Mouse (Mus musculus): ENCODE data around the gene Cxcl10. TPM values are rescaled to one million over a fixed set of nuclear protein-coding genes. Genes with fewer than 3 reads are reported as not detected.

The Cxcl10 gene
- total RNA-seq (2017), result 3.2 and 6.3 TPM in 2 replicates

DNA sequence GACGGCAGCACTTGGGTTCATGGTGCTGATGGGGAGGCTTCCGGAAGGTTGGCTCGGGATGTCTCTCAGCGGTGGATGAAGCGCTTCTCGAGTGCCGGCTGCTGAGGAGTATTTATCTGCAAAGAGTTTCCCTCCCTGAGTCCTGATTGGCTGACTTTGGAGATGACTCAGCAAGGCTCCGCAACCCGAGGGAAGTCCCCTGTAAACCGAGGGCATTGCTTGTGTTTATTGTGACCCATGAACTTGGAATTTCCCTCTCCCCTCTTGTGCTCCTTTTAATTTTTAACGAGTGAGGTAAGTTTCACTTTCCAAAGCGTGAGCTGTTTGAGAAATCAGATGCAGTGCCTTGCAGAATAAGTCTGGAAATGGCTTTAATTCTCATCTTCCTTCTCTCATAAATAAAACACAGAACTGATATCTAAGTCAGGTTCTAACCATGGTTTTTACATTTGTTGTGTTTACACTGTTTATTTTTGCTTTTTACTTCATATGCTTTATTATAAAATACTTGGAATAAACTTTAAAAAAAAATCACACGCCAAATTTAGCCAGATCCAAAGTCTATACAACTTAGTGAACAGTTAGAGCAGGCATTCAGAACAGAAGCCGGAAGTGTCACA lies at the start of gene Cxcl10:
Cxcl10 (minus strand) TSS at position 96 of the 620 bp plus-strand sequence.
- peak; percentile 83 to 86 for ATAC-seq (replicated peaks in 1 of 2; ENCODE audit: insufficient read depth in 1 of 2, low FRiP score in 2 of 2, low TSS enrichment in 1 of 2, low read depth in 1 of 2, poor library complexity in 2 of 2, severe bottlenecking in 2 of 2)

GRCm38 (mm10) chr5:92398153-92398552 lies 49.5 kb upstream of the Cxcl10 start:
- ATAC-seq (replicated peaks in 1 of 2; ENCODE audit: insufficient read depth in 1 of 2, low FRiP score in 2 of 2, low TSS enrichment in 1 of 2, low read depth in 1 of 2, poor library complexity in 2 of 2, severe bottlenecking in 2 of 2), result peak; percentile 91 to 94

- no peak for ATAC-seq (replicated peaks in 1 of 2; ENCODE audit: insufficient read depth in 1 of 2, low FRiP score in 2 of 2, low TSS enrichment in 1 of 2, low read depth in 1 of 2, poor library complexity in 2 of 2, severe bottlenecking in 2 of 2)
Observed at GRCm38 (mm10) chr5:92396476-92396875, 47.8 kb upstream of the Cxcl10 start.

GRCm38 (mm10) chr5:92395764-92396163 lies 47.1 kb upstream of the Cxcl10 start:
- ATAC-seq (replicated peaks in 1 of 2; ENCODE audit: insufficient read depth in 1 of 2, low FRiP score in 2 of 2, low TSS enrichment in 1 of 2, low read depth in 1 of 2, poor library complexity in 2 of 2, severe bottlenecking in 2 of 2), result no peak

GRCm38 (mm10) chr5:92393863-92394262 lies 45.2 kb upstream of the Cxcl10 start:
- peak; percentile 27 to 37; a peak in 3 of 4 replicates for ATAC-seq (replicated peaks in 1 of 2; ENCODE audit: insufficient read depth in 1 of 2, low FRiP score in 2 of 2, low TSS enrichment in 1 of 2, low read depth in 1 of 2, poor library complexity in 2 of 2, severe bottlenecking in 2 of 2)

GRCm38 (mm10) chr5:92392542-92392941 lies 43.9 kb upstream of the Cxcl10 start:
- peak; percentile 25 to 39; a peak in 2 of 4 replicates for ATAC-seq (replicated peaks in 1 of 2; ENCODE audit: insufficient read depth in 1 of 2, low FRiP score in 2 of 2, low TSS enrichment in 1 of 2, low read depth in 1 of 2, poor library complexity in 2 of 2, severe bottlenecking in 2 of 2)

- no peak for ATAC-seq (replicated peaks in 1 of 2; ENCODE audit: insufficient read depth in 1 of 2, low FRiP score in 2 of 2, low TSS enrichment in 1 of 2, low read depth in 1 of 2, poor library complexity in 2 of 2, severe bottlenecking in 2 of 2)
Observed at GRCm38 (mm10) chr5:92390615-92391014, 41.9 kb upstream of the Cxcl10 start.

DNA sequence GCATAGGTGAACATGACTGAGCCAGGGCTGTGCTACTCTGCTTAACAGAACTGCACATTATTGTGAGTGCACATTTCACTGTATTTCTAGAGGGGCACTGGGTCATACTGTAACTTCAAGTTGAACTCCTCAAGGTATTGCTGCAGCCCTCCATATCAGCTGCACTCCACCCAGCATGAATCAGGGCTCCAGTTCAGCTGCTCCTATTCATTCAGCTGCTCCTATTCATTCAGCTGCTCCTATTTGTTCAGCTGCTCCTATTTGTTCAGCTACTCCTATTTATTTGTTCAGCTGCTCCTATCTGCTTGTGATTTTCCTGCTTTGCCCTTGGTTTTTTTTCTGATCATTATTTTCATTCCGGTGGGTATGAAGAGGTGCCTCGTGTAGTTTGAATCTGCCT lies 41.3 kb upstream of the Cxcl10 start:
- no peak for ATAC-seq (replicated peaks in 1 of 2; ENCODE audit: insufficient read depth in 1 of 2, low FRiP score in 2 of 2, low TSS enrichment in 1 of 2, low read depth in 1 of 2, poor library complexity in 2 of 2, severe bottlenecking in 2 of 2)

GRCm38 (mm10) chr5:92387433-92387832 lies 38.7 kb upstream of the Cxcl10 start:
- ATAC-seq (replicated peaks in 1 of 2; ENCODE audit: insufficient read depth in 1 of 2, low FRiP score in 2 of 2, low TSS enrichment in 1 of 2, low read depth in 1 of 2, poor library complexity in 2 of 2, severe bottlenecking in 2 of 2), result no peak

DNA sequence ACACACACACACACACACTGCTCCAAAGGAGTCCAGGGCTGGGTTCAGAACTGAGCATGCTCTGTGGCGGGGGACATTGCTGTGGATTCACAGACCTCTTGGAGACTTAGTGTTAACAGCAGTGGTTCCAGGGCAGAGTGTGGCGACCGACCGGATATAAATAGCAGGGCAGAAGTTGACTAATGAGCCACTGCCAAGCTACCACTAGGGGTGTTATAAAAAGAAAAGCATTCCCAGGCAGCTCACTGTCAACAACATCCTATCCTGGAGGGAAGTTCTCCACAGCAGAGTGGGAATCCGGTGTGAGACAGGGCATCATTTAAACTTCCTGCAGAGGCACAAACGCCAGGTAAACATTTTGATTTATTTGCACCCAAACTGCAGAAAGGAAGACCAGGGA lies 38.0 kb upstream of the Cxcl10 start:
- peak; percentile 62 to 70; a peak in 3 of 4 replicates for ATAC-seq (replicated peaks in 1 of 2; ENCODE audit: insufficient read depth in 1 of 2, low FRiP score in 2 of 2, low TSS enrichment in 1 of 2, low read depth in 1 of 2, poor library complexity in 2 of 2, severe bottlenecking in 2 of 2)

GRCm38 (mm10) chr5:92386102-92386501 lies 37.4 kb upstream of the Cxcl10 start:
- no peak for ATAC-seq (replicated peaks in 1 of 2; ENCODE audit: insufficient read depth in 1 of 2, low FRiP score in 2 of 2, low TSS enrichment in 1 of 2, low read depth in 1 of 2, poor library complexity in 2 of 2, severe bottlenecking in 2 of 2)

DNA sequence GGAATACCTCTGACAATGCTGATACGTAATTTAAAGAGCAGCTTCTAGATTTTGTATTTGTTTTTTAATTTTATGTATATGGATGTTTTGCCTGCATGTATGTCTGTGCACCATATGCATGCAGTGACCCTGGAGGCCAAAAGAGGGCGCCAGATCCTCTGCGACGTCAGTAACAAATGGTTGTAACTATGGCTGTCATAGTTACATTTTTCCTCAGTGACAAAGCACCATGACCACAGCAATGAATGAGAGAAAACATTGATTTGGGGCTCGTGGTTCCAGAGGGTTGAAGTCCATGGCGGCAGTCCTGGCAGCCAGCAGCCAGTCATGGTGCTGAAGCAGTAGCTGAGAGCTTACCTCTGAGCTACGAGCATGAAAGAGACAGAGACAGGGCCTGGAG lies 36.2 kb upstream of the Cxcl10 start:
- ATAC-seq (replicated peaks in 1 of 2; ENCODE audit: insufficient read depth in 1 of 2, low FRiP score in 2 of 2, low TSS enrichment in 1 of 2, low read depth in 1 of 2, poor library complexity in 2 of 2, severe bottlenecking in 2 of 2), result peak; percentile 28 to 51; a peak in 2 of 4 replicates

DNA sequence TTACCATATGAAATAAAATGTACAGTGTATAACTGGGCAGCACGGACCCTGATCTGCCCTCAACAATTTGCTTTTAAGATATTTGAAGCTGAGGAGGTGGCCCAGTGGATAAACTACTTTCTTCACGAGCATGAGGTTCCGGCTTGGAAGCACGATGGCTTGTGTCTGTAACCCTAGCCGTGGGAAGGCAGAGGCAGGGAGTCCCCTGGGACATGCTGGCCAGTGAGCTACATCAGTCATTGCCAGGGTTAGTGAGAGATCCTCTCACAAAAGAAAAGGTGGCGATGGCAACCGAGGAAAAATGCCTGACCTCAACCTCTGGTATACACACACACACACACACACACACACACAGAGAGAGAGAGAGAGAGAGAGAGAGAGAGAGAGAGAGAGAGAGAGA lies 35.1 kb upstream of the Cxcl10 start:
- no peak for ATAC-seq (replicated peaks in 1 of 2; ENCODE audit: insufficient read depth in 1 of 2, low FRiP score in 2 of 2, low TSS enrichment in 1 of 2, low read depth in 1 of 2, poor library complexity in 2 of 2, severe bottlenecking in 2 of 2)

DNA sequence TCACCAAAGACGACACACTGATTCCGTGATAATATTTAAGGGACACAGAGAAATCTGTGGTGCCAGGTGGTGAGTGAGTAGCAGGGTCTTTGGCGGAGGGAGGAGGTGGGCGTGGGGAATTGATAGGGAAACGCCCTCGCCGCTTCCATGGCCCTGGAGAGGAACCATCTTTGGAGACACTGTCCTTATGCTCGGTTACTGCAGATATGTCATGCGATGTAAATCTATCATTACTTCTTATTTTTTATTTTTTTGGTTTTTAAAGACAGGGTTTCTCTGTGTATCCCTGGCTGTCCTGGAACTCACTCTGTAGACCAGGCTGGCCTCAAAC lies 33.6 kb upstream of the Cxcl10 start:
- no peak for ATAC-seq (replicated peaks in 1 of 2; ENCODE audit: insufficient read depth in 1 of 2, low FRiP score in 2 of 2, low TSS enrichment in 1 of 2, low read depth in 1 of 2, poor library complexity in 2 of 2, severe bottlenecking in 2 of 2)

- ATAC-seq (replicated peaks in 1 of 2; ENCODE audit: insufficient read depth in 1 of 2, low FRiP score in 2 of 2, low TSS enrichment in 1 of 2, low read depth in 1 of 2, poor library complexity in 2 of 2, severe bottlenecking in 2 of 2), result peak; percentile 75 to 79
Observed at GRCm38 (mm10) chr5:92381550-92382348, 33.1 kb upstream of the Cxcl10 start.

DNA sequence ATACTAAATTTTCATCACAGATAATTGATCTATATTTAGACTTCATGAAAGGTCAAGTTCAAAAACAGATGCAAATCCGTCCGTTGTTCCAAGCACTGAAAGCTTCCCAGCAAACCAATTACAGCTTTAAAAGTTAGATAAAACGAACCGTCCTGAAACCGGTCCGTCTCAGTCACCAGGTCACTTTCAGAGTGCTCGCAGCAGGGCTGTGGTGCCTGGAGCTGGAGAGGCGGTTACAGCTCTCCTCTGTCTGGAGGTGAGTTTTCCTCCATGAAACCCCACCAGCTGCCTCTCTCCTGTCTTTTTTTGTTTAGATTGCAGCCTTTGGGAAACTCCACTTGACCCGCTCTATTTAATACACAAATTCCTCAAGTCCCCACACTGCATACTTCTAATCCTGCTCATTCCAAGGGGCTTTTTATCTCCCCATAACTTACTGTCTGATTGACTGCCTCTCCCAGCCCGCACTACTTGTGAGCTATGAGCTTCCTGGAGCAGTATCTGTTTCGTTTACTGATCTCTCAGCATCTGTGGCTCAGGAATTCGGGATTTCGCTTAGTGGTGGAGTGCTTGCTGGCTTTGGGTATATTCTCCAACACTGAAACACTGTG lies 28.2 kb upstream of the Cxcl10 start:
- ATAC-seq (replicated peaks in 1 of 2; ENCODE audit: insufficient read depth in 1 of 2, low FRiP score in 2 of 2, low TSS enrichment in 1 of 2, low read depth in 1 of 2, poor library complexity in 2 of 2, severe bottlenecking in 2 of 2), result no peak

- ATAC-seq (replicated peaks in 1 of 2; ENCODE audit: insufficient read depth in 1 of 2, low FRiP score in 2 of 2, low TSS enrichment in 1 of 2, low read depth in 1 of 2, poor library complexity in 2 of 2, severe bottlenecking in 2 of 2), result peak; percentile 82 to 86
Observed at GRCm38 (mm10) chr5:92375368-92375767, 26.7 kb upstream of the Cxcl10 start.

DNA sequence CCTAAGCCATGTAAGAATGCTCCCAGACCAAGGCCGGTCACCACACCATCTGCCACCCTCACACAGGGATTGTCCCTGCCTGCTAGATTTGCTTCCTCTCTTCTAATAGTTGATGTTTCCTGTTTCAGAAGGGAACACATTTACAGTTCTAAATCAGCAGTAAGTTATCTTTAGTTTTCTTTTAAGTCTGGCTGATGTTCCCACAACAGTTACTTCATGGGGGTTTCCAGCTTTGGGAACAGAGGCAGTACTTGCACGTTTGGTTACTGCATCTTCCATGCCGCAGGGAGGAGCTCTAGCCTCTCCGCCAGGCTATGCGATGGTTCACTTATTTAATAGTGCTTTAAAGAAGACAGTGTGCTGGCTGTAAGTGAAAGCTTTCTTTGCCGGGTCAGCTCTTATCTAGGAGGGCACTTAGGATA lies 26.0 kb upstream of the Cxcl10 start:
- ATAC-seq (replicated peaks in 1 of 2; ENCODE audit: insufficient read depth in 1 of 2, low FRiP score in 2 of 2, low TSS enrichment in 1 of 2, low read depth in 1 of 2, poor library complexity in 2 of 2, severe bottlenecking in 2 of 2), result peak; percentile 65 to 69

All from hematopoietic stem cell, adult 5-6 weeks (primary cell).